Mouse (Mus musculus) myocyte (in vitro differentiated cells): ENCODE measurements at regions not wholly inside any gene's neighbourhood (a gene's known extent, or its start where the extent isn't known, plus 50 kb on each side); places are given as distances from the start of the nearest gene placed in this dataset.

Experiments used
- H3K27me3 ChIP-seq: one replicate; pipeline ENCODE4 v1.6.1; 2011; ENCODE audit not compliant: control insufficient read depth, insufficient read depth, insufficient read length
- H3K36me3 ChIP-seq: one replicate; pipeline ENCODE4 v1.6.1; 2011; ENCODE audit not compliant: control insufficient read depth, insufficient read depth
- H3K4me2 ChIP-seq: one replicate; pipeline ENCODE4 v1.6.1; 2011; ENCODE audit warnings: low read depth, control low read depth
- H3K4me3 ChIP-seq: one replicate; pipeline ENCODE4 v1.5.1; 2011; ENCODE audit warnings: mild to moderate bottlenecking, control low read depth, moderate library complexity
- H3K79me2 ChIP-seq: one replicate; pipeline ENCODE4 v1.6.1; 2011; ENCODE audit not compliant: control insufficient read depth, insufficient read depth
- H3ac ChIP-seq: one replicate; pipeline ENCODE4 v1.6.1; 2011; ENCODE audit not compliant: control insufficient read depth, insufficient read length
- CEBPB ChIP-seq: IDR thresholded peaks from 2 replicates; pipeline ENCODE4 v1.6.1; 2011; ENCODE audit warnings: mild to moderate bottlenecking, moderate library complexity; ENCODE audit not compliant: poor library complexity, insufficient read depth, severe bottlenecking
- E2F4 ChIP-seq: IDR thresholded peaks from one replicate; pipeline ENCODE4 v1.6.1; 2011; ENCODE audit warnings: mild to moderate bottlenecking, control low read depth, moderate library complexity; ENCODE audit not compliant: insufficient read depth
- MAX ChIP-seq: IDR thresholded peaks from one replicate; pipeline ENCODE4 v1.6.1; 2011; ENCODE audit warnings: low read depth, mild to moderate bottlenecking, control low read depth
- MYOD1 ChIP-seq, 3 experiments: IDR thresholded peaks; one replicate each; pipeline ENCODE4 v1.6.1; 2011; ENCODE audit warnings: control low read depth in 2 of 3, low read depth in 2 of 3, mild to moderate bottlenecking in 2 of 3, moderate library complexity in 1 of 3; ENCODE audit not compliant: insufficient read length in 2 of 3, control insufficient read depth in 1 of 3
- MYOG ChIP-seq, 3 experiments: IDR thresholded peaks; one replicate each; pipeline ENCODE4 v1.6.1; 2011; ENCODE audit warnings: control low read depth in 2 of 3, low read depth in 2 of 3, mild to moderate bottlenecking in 2 of 3; ENCODE audit not compliant: insufficient read length in 2 of 3, control insufficient read depth in 1 of 3, insufficient read depth in 1 of 3
- POLR2A ChIP-seq: IDR thresholded peaks from one replicate; pipeline ENCODE4 v1.6.1; 2011; ENCODE audit warnings: low read depth, mild to moderate bottlenecking, control low read depth, moderate library complexity; ENCODE audit not compliant: insufficient read length
- POLR2AphosphoS2 ChIP-seq: IDR thresholded peaks from one replicate; pipeline ENCODE4 v1.6.1; 2011; ENCODE audit warnings: low read depth, control low read depth; ENCODE audit not compliant: insufficient read length
- REST ChIP-seq: IDR thresholded peaks from one replicate; pipeline ENCODE4 v1.6.1; 2011; ENCODE audit warnings: mild to moderate bottlenecking, control low read depth, moderate library complexity; ENCODE audit not compliant: insufficient read depth, insufficient read length
- SRF ChIP-seq: IDR thresholded peaks from one replicate; pipeline ENCODE4 v1.6.1; 2011; ENCODE audit warnings: low read depth; ENCODE audit not compliant: control insufficient read depth, insufficient read length
- TCF12 ChIP-seq: IDR thresholded peaks from one replicate; pipeline ENCODE4 v1.6.1; 2011; ENCODE audit warnings: mild to moderate bottlenecking, control low read depth; ENCODE audit not compliant: poor library complexity, insufficient read depth, severe bottlenecking
- TCF3 ChIP-seq: IDR thresholded peaks from one replicate; pipeline ENCODE4 v1.6.1; 2011; ENCODE audit warnings: low read depth, control low read depth; ENCODE audit not compliant: insufficient read length
- USF1 ChIP-seq: IDR thresholded peaks from one replicate; pipeline ENCODE4 v1.6.1; 2011; ENCODE audit warnings: low read depth, mild to moderate bottlenecking, control low read depth, moderate library complexity

- TF ChIP-seq MYOD1 (IDR thresholded peaks at IDR 0.05; ENCODE audit: control insufficient read depth in 1 of 3, insufficient read length in 2 of 3, low read depth in 2 of 3) (no peak), CEBPB (no peak), REST (no peak), POLR2AphosphoS2 (no peak), E2F4 (no peak), USF1 (no peak), MYOG (IDR thresholded peaks at IDR 0.05; ENCODE audit: control insufficient read depth in 1 of 3, insufficient read depth in 1 of 3, insufficient read length in 2 of 3, low read depth in 2 of 3) (no peak), TCF12 (no peak), POLR2A (no peak), SRF (no peak), TCF3 (no peak), MAX (no peak)
- H3K27me3 ChIP-seq, result no peaks in the 10 kb centered on the region
- no peak overlapping the region for H3K4me2 ChIP-seq
These were observed 2650.2 kb downstream of the Gm37988 start for GRCm38 (mm10) chr1:7457895-7458294.

GRCm38 (mm10) chr1:7494096-7494495 lies 2686.4 kb downstream of the Gm37988 start:
- TF ChIP-seq MYOG (IDR thresholded peaks at IDR 0.05; ENCODE audit: control insufficient read depth in 1 of 3, insufficient read depth in 1 of 3, insufficient read length in 2 of 3, low read depth in 2 of 3) (no peak), MAX (no peak), TCF3 (no peak), MYOD1 (IDR thresholded peaks at IDR 0.05; ENCODE audit: control insufficient read depth in 1 of 3, insufficient read length in 2 of 3, low read depth in 2 of 3) (no peak), E2F4 (no peak), POLR2AphosphoS2 (no peak), POLR2A (no peak)
- Histone ChIP-seq H3K36me3 (no peaks in the 10 kb centered on the region), H3ac (no peak overlapping the region), H3K79me2 (no peaks in the 10 kb centered on the region), H3K27me3 (no peaks in the 10 kb centered on the region), H3K4me3 (no peak overlapping the region), H3K4me2 (no peak overlapping the region)

More at GRCm38 (mm10) chr1:7457895-7458294, 2650.2 kb downstream of the Gm37988 start:
- Histone ChIP-seq H3K79me2 (no peaks in the 10 kb centered on the region), H3ac (no peak overlapping the region), H3K36me3 (no peaks in the 10 kb centered on the region), H3K4me3 (no peak overlapping the region)

- Histone ChIP-seq H3K36me3 (no peaks in the 10 kb centered on the region), H3K4me3 (no peak overlapping the region), H3K27me3 (no peaks in the 10 kb centered on the region), H3ac (no peak overlapping the region), H3K4me2 (no peak overlapping the region), H3K79me2 (no peaks in the 10 kb centered on the region)
- TF ChIP-seq REST, result no peak
- no peak for TF ChIP-seq POLR2AphosphoS2
- TF ChIP-seq TCF12, result no peak
- TF ChIP-seq MYOG (IDR thresholded peaks at IDR 0.05; ENCODE audit: control insufficient read depth in 1 of 3, insufficient read depth in 1 of 3, insufficient read length in 2 of 3, low read depth in 2 of 3), result no peak
- no peak for TF ChIP-seq TCF3
- no peak for TF ChIP-seq POLR2A
- TF ChIP-seq E2F4, result no peak
- no peak for TF ChIP-seq USF1
- TF ChIP-seq SRF, result no peak
- no peak for TF ChIP-seq MYOD1 (IDR thresholded peaks at IDR 0.05; ENCODE audit: control insufficient read depth in 1 of 3, insufficient read length in 2 of 3, low read depth in 2 of 3)
- no peak for TF ChIP-seq CEBPB
- TF ChIP-seq MAX, result no peak
These were observed 2691.3 kb downstream of the Gm37988 start for GRCm38 (mm10) chr1:7499042-7499441.

- Histone ChIP-seq H3ac (no peak overlapping the region), H3K79me2 (no peaks in the 10 kb centered on the region), H3K4me2 (no peak overlapping the region), H3K27me3 (no peaks in the 10 kb centered on the region), H3K36me3 (no peaks in the 10 kb centered on the region), H3K4me3 (no peak overlapping the region)
- no peak for TF ChIP-seq SRF
- TF ChIP-seq TCF3, result no peak
- no peak for TF ChIP-seq REST
- TF ChIP-seq MAX, result no peak
- TF ChIP-seq USF1, result no peak
- TF ChIP-seq POLR2A, result no peak
- no peak for TF ChIP-seq MYOD1 (IDR thresholded peaks at IDR 0.05; ENCODE audit: control insufficient read depth in 1 of 3, insufficient read length in 2 of 3, low read depth in 2 of 3)
- TF ChIP-seq E2F4, result no peak
- no peak for TF ChIP-seq TCF12
- no peak for TF ChIP-seq CEBPB
- TF ChIP-seq MYOG (IDR thresholded peaks at IDR 0.05; ENCODE audit: control insufficient read depth in 1 of 3, insufficient read depth in 1 of 3, insufficient read length in 2 of 3, low read depth in 2 of 3), result no peak
- no peak for TF ChIP-seq POLR2AphosphoS2
These were observed 2694.7 kb downstream of the Gm37988 start for GRCm38 (mm10) chr1:7502363-7502762.

GRCm38 (mm10) chr1:7518791-7519190 lies 2711.1 kb downstream of the Gm37988 start:
- H3ac ChIP-seq, result no peak overlapping the region
- H3K36me3 ChIP-seq, result no peaks in the 10 kb centered on the region
- TF ChIP-seq TCF3 (no peak), REST (no peak), SRF (no peak), USF1 (no peak), CEBPB (no peak), MYOG (IDR thresholded peaks at IDR 0.05; ENCODE audit: control insufficient read depth in 1 of 3, insufficient read depth in 1 of 3, insufficient read length in 2 of 3, low read depth in 2 of 3) (no peak), POLR2AphosphoS2 (no peak), TCF12 (no peak), MAX (no peak), MYOD1 (IDR thresholded peaks at IDR 0.05; ENCODE audit: control insufficient read depth in 1 of 3, insufficient read length in 2 of 3, low read depth in 2 of 3) (no peak), E2F4 (no peak), POLR2A (no peak)
- no peaks in the 10 kb centered on the region for H3K27me3 ChIP-seq
- H3K4me2 ChIP-seq, result no peak overlapping the region
- H3K79me2 ChIP-seq, result no peaks in the 10 kb centered on the region
- no peak overlapping the region for H3K4me3 ChIP-seq
